Mouse (Mus musculus): ENCODE measurements at regions not wholly inside any gene's neighbourhood (a gene's known extent, or its start where the extent isn't known, plus 50 kb on each side); places are given as distances from the start of the nearest gene placed in this dataset.

DNA sequence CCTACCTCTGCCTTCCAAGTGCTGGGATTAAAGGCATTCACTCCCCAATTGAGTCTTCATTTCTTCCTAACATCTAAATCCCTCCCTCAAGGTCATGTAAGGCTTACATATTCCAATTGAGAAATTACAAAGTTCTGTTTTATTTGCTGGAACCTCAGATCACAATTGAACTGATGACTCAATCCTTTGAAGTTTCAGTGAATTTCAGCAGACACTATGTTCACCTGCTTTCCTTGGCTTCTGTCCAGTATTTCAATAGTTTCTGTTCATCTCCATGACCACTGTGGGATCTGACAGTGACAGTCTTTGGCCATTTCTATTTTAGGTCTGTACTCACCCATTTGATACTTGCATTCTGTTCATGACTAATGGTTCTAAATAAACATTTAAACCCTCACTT lies 241.9 kb upstream of the Cdh12 start:
- no peaks in the 10 kb centered on the region for H3K9me3 ChIP-seq (ENCODE audit: control insufficient read depth, low read length)
- no peaks in the 10 kb centered on the region for H3K36me3 ChIP-seq (replicated peaks; ENCODE audit: control insufficient read depth, insufficient read depth)
- H3K4me2 ChIP-seq (replicated peaks), result no peak overlapping the region
- H3K27me3 ChIP-seq (ENCODE audit: control insufficient read depth, insufficient read depth, low read length), result no peaks in the 10 kb centered on the region
- no peak for ATAC-seq (ENCODE audit: low FRiP score)
- no peaks in the 10 kb centered on the region for H3K4me1 ChIP-seq (replicated peaks; ENCODE audit: control insufficient read depth, insufficient read depth, low read length)
- no peak overlapping the region for H3K4me3 ChIP-seq (replicated peaks; ENCODE audit: low read length)
- no peak for DNase-seq (ENCODE audit: low spot score)
- no peak overlapping the region for H3K9ac ChIP-seq
- H3K27ac ChIP-seq, result no peak overlapping the region

DNA sequence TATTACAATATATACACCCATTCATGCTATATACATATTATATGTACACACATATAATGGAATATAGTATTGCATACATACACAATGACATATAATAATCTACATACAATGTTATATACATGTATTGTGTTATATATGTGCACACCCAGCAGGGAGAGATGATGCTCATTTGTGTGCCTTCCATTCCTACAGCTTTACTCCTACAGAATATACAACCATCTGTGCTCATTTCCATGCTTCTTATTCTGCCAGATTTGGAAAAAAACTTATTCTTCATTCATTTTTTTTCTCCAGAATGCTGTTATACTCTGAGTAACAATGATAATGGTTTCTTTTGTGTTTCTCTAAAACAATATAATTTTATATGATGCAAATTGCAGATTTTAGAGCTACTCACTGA lies 227.0 kb upstream of the Cdh12 start:
- Histone ChIP-seq H3K9ac (no peak overlapping the region), H3K4me1 (replicated peaks; ENCODE audit: control insufficient read depth, insufficient read depth, low read length) (no peaks in the 10 kb centered on the region), H3K9me3 (ENCODE audit: control insufficient read depth, low read length) (no peaks in the 10 kb centered on the region), H3K27me3 (ENCODE audit: control insufficient read depth, insufficient read depth, low read length) (no peaks in the 10 kb centered on the region), H3K4me3 (replicated peaks; ENCODE audit: low read length) (no peak overlapping the region), H3K4me2 (replicated peaks) (no peak overlapping the region), H3K27ac (no peak overlapping the region), H3K36me3 (replicated peaks; ENCODE audit: control insufficient read depth, insufficient read depth) (no peaks in the 10 kb centered on the region)
- ATAC-seq (ENCODE audit: low FRiP score) (no peak), DNase-seq (ENCODE audit: low spot score) (no peak)

DNA sequence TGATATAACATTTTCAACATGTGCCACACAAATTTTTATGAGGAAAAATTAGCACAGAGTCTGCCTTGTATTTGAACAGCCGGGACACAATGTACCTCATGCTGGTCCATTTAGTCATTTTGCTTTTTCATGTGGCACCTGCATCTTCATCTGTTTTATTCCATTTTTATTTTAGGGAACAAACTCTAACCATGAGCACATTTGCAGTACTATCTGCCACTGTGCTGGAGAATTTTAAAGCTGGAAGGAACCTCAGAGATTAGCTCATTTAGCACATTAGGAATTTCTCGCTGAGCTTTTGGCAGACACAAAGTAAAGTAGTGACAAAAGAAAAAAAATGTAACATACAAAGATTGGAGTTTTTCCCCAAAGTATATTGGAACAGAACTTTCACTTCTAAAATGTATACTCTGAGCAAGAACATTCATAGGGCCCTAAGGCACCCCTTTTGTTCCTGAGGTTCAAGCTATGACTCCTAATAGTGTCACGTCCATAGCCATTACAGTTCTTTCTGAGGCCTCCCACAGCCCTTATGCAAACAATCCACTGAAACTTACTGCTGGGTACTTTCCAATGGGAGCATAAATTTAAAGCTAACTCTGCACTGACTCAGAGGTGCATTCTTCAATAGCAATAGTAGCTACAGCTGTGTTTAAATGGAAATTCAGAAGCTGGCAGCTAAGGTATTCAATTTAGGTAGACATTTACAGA lies 225.6 kb upstream of the Cdh12 start:
- WGBS, result 83% methylated on average over 3 of the region's 3 CpGs
- Histone ChIP-seq H3K27me3 (ENCODE audit: control insufficient read depth, insufficient read depth, low read length) (no peaks in the 10 kb centered on the region), H3K4me3 (replicated peaks; ENCODE audit: low read length) (no peak overlapping the region), H3K9me3 (ENCODE audit: control insufficient read depth, low read length) (no peaks in the 10 kb centered on the region), H3K9ac (no peak overlapping the region), H3K4me1 (replicated peaks; ENCODE audit: control insufficient read depth, insufficient read depth, low read length) (no peaks in the 10 kb centered on the region), H3K27ac (no peak overlapping the region), H3K36me3 (replicated peaks; ENCODE audit: control insufficient read depth, insufficient read depth) (no peaks in the 10 kb centered on the region), H3K4me2 (replicated peaks) (no peak overlapping the region)
- DNase-seq (ENCODE audit: low spot score) (no peak), ATAC-seq (ENCODE audit: low FRiP score) (no peak)

DNA sequence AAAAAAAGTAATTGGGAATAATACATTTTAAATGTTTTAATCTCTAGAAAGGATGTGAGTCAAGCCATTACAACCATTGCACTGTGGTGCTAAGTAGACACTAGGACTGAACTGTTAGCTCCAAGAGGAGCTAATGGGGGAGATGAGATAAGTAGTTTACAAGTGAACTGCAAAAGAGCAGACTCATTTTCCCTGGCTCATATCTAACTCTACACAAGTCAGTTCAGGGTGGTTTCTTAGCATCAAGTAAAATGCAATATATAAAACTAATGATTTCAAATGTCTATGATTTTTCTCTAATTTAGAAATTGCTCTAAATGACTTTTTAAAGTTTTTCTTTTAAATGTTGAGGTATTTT lies 225.1 kb upstream of the Cdh12 start:
- Histone ChIP-seq H3K27me3 (ENCODE audit: control insufficient read depth, insufficient read depth, low read length) (no peaks in the 10 kb centered on the region), H3K4me2 (replicated peaks) (no peak overlapping the region), H3K4me3 (replicated peaks; ENCODE audit: low read length) (no peak overlapping the region), H3K9ac (no peak overlapping the region), H3K4me1 (replicated peaks; ENCODE audit: control insufficient read depth, insufficient read depth, low read length) (no peaks in the 10 kb centered on the region), H3K9me3 (ENCODE audit: control insufficient read depth, low read length) (no peaks in the 10 kb centered on the region), H3K27ac (no peak overlapping the region), H3K36me3 (replicated peaks; ENCODE audit: control insufficient read depth, insufficient read depth) (no peaks in the 10 kb centered on the region)
- DNase-seq (ENCODE audit: low spot score), result no peak
- no peak for ATAC-seq (ENCODE audit: low FRiP score)

DNA sequence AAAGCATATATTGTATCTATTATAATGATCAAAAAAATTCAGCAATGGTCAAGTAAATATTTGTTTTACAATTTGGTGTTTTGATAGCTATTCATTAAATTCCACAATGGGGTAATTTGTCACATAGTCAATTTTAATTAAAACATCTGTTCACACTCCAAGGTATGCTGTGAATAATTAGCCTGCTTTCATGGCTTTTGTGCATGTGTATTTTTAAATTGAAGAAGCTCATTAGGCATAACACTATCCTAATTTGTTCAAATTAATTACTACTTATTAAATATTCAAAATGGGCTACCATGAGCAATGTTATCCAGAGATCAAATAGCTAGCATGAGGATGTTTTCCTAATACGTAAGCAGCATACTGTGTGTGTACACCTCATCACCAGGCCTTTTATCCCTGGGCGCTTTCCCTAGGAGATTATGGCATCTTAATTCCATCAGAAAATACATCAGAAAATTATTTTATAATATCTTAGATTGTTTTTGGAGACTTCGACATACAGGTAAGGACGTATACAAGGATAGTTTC lies 183.6 kb upstream of the Cdh12 start:
- no peak overlapping the region for H3K27ac ChIP-seq
- no peak overlapping the region for H3K4me2 ChIP-seq (replicated peaks)
- ATAC-seq (ENCODE audit: low FRiP score) (peak; percentile 66), DNase-seq (ENCODE audit: low spot score) (no peak)
- no peaks in the 10 kb centered on the region for H3K36me3 ChIP-seq (replicated peaks; ENCODE audit: control insufficient read depth, insufficient read depth)
- 86% methylated on average over 4 of the region's 4 CpGs for WGBS
- H3K27me3 ChIP-seq (ENCODE audit: control insufficient read depth, insufficient read depth, low read length), result no peaks in the 10 kb centered on the region
- no peaks in the 10 kb centered on the region for H3K4me1 ChIP-seq (replicated peaks; ENCODE audit: control insufficient read depth, insufficient read depth, low read length)
- H3K4me3 ChIP-seq (replicated peaks; ENCODE audit: low read length), result no peak overlapping the region
- H3K9ac ChIP-seq, result no peak overlapping the region
- no peaks in the 10 kb centered on the region for H3K9me3 ChIP-seq (ENCODE audit: control insufficient read depth, low read length)

DNA sequence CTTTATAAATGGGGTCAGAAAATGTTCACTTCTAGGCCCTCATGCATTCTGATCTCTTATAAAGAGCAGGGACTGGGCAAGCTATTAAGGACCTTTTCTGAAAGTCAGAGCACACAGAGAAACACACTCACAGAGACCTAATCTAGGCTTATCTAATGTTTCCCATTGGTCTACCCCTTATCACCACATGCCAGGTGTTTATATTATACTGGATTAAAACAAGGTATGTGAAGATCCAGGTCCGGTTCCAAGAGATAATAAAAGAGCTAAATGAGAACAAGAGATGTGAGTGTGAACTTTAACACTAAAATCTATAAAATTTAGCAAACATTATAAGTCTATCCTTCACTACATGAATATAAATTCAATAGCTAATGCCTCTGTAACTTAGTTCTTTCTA lies 135.1 kb upstream of the Cdh12 start:
- WGBS, result 56% methylated on average over 1 of the region's 1 CpGs
- H3K36me3 ChIP-seq (replicated peaks; ENCODE audit: control insufficient read depth, insufficient read depth), result no peaks in the 10 kb centered on the region
- no peak overlapping the region for H3K4me2 ChIP-seq (replicated peaks)
- H3K4me1 ChIP-seq (replicated peaks; ENCODE audit: control insufficient read depth, insufficient read depth, low read length), result no peaks in the 10 kb centered on the region
- H3K4me3 ChIP-seq (replicated peaks; ENCODE audit: low read length), result no peak overlapping the region
- no peak overlapping the region for H3K9ac ChIP-seq
- H3K27ac ChIP-seq, result no peak overlapping the region
- no peak for DNase-seq (ENCODE audit: low spot score)
- H3K9me3 ChIP-seq (ENCODE audit: control insufficient read depth, low read length), result no peaks in the 10 kb centered on the region
- H3K27me3 ChIP-seq (ENCODE audit: control insufficient read depth, insufficient read depth, low read length), result no peaks in the 10 kb centered on the region
- ATAC-seq (ENCODE audit: low FRiP score), result no peak

DNA sequence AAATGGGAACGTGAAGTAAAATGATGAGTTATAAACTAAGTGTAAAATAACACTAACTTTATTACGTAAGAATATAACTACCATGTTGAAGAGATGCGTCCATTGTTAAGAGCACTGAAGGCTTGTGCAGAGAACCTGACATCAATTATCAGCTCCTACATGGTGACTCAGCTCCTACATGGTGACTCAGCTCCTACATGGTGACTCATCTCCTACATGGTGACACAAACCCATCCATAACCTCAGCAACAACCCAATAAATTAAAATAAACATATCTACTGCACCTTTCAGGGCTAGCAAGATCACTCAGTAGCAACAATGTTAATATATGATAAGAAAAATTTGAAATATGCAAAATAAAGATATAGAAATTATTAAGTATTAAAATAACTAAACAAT lies 125.5 kb upstream of the Cdh12 start:
- whole genome bisulfite sequencing, result 95% methylated on average over 3 of the region's 3 CpGs
- Histone ChIP-seq H3K36me3 (replicated peaks; ENCODE audit: control insufficient read depth, insufficient read depth) (no peaks in the 10 kb centered on the region), H3K27ac (no peak overlapping the region), H3K4me1 (replicated peaks; ENCODE audit: control insufficient read depth, insufficient read depth, low read length) (no peaks in the 10 kb centered on the region), H3K9ac (no peak overlapping the region), H3K9me3 (ENCODE audit: control insufficient read depth, low read length) (no peaks in the 10 kb centered on the region), H3K4me2 (replicated peaks) (no peak overlapping the region), H3K4me3 (replicated peaks; ENCODE audit: low read length) (no peak overlapping the region), H3K27me3 (ENCODE audit: control insufficient read depth, insufficient read depth, low read length) (no peaks in the 10 kb centered on the region)
- no peak for ATAC-seq (ENCODE audit: low FRiP score)
- no peak for DNase-seq (ENCODE audit: low spot score)
